ENCODE assay signal across 15 mouse cellular contexts in genomic region chr8:6573492-6573891, GRCm38 (mm10).
"Had no signal": no experiment of that assay in that cellular context is flagged by ENCODE, and none has a peak within 500 bp of the region (broad histone marks: within the 10 kb centered on the region; RNA-seq: fewer than 3 reads in every experiment).

No protein-coding gene starts in this region.

- H3K9ac ChIP-seq: neural tube, embryonic 13.5 days; neural tube, embryonic 15.5 days; stomach, embryonic 15.5 days had no signal

- H3K4me1 ChIP-seq: neural tube, embryonic 13.5 days; neural tube, embryonic 15.5 days; stomach, embryonic 15.5 days had no signal

- H3K4me3 ChIP-seq: neural tube, embryonic 13.5 days; neural tube, embryonic 15.5 days; stomach, embryonic 15.5 days had no signal

- DNase-seq: retina, postnatal 1 day; right cerebral cortex, adult 18-20 months; right cerebral cortex, postnatal 14 days; right cerebral cortex, postnatal 25 days; right cerebral cortex, postnatal 4 days; spleen, adult 18-20 months; thymus, adult 18-20 months; thymus, adult 2 months; thymus, postnatal 25 days; thymus, postnatal 36 days; thymus, postnatal 4 days had no signal

- H3K36me3 ChIP-seq: neural tube, embryonic 13.5 days; neural tube, embryonic 15.5 days; stomach, embryonic 15.5 days had no signal

- H3K9me3 ChIP-seq: neural tube, embryonic 13.5 days; neural tube, embryonic 15.5 days; stomach, embryonic 15.5 days had no signal

- H3K4me2 ChIP-seq: neural tube, embryonic 13.5 days; neural tube, embryonic 15.5 days; stomach, embryonic 15.5 days had no signal

- H3K27ac ChIP-seq: neural tube, embryonic 13.5 days; neural tube, embryonic 15.5 days; stomach, embryonic 15.5 days; stomach, postnatal 0 days had no signal

- H3K27me3 ChIP-seq: neural tube, embryonic 13.5 days; neural tube, embryonic 15.5 days; stomach, embryonic 15.5 days had no signal
